Mouse (Mus musculus) cerebellum, adult 9-11 months (tissue): ENCODE data around the gene Plp2.
A peak's percentile ranks its signal among the peaks of the same experiment; 100 is the strongest.

Experiments
- DNase-seq: peaks from one replicate; pipeline ENCODE4 v3.0.0; 2022

The Plp2 gene

DNA sequence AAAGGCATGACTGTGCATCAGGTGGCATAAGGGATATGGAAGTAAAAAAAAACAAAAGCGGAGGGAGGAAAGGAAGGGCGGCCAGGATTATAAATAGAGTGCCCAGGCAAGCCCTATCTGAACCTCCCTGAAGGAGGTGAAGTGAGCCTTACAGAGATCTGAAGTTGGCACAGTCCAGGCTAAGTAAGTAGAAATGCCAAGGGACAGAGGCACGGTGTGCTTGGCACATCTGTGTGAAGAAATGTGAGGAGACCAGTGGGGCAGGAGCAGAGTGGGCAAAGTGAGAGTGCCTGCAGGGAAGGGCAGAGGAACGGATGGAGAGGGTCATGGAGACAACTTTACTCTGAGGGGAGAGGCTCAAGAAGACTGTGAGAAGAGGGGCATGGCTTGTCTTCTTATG is 10.1 kb downstream of the Plp2 start:
- no peak for DNase-seq

DNA sequence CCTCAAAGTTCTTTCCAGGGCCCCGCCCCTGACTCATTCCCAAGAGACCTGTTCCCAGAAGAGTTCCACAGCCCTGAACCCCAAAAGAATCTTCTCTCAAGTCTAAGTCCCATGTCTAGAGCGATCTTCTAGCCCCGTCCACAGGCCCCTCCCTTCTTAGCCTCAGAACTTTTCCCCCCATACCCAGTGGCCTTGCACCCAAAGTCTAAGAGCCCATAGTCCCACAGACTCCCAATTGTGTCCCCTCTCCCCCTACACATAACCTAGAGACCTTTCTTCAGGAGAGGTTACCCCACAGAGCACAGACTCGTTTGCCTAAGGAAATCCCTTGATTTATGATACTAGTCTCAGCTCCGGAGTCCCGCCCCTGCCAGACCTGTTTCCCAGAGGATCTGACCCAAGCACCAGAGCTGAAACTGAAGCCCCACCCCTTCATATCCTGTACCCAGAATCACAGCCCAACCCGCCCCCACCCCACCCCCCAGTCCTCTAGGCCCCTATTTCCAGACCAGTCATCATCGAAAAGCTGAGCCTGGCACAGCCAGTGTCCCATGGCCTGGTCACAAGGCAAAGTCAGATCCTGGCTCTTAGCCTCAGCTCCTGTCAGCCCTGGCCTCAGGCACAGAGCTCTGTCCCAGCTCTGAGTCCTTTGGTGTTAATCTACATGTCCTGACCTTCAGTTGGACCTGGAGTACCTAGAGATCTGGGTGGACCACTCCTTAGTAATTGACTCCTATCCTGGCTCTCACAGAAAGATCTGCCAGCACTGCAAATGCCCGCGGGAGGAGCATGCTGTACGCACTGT is 12.2 kb downstream of the Plp2 start:
- DNase-seq, result no peak

DNA sequence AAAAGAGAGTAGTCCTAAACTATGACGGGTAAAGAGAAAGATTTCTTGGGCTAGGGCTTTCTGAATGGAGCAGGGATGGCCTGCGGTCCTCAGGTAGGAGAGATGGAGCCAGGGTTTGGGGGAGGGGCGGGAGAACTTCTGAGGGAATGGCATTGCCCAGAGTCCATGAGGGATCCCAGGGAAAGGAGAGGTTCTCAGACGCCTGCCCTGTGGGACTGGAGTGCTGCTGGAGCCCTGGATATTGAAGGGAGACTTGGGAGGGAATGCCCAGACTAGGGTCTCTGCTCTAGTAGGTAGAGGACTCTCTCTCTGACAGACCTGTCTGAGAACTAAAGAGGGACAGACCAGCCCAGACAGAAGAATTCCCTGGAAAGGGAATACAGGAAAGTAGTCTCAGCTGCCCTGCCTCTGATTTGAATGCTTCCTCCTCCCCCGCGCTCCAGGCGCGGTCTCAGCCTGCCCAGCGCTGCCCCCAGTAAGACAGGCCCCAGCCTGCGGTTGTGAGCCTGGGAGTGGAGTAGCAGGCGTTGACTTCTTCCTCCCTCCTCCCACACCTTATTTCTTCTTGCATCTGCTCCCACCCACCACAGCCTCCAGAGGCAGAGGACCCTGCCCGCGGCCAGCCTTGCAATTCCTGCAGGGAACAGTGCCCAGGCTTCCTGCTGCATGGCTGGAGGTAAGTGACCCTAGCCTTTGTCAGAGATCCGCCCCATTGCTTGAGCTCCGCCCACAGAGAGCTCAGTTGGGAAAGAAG is 13.0 kb downstream of the Plp2 start:
- DNase-seq, result no peak

DNA sequence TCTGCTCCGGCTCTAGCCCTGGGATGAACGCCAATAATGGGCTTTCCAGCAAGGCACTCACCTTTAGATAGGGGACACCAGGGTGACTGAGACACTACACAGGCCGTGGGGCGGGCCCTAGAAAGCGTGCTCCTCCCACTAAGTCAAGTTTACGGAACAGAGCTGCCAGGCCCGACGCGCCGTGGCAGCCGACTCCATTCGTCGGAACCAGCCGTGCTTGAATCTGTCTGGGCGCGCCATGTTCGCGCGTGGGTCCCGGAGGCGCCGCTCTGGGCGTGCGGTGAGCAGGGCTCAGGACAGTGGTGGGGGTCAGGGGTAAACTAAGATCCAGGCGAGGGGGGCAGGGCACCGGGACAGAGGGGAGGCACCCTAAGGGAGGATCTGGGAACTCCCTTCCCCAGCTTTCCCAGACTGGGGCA is 14.0 kb downstream of the Plp2 start, which contains the start of gene Prickle3:
Gene Prickle3, plus strand, starts transcription at position 40 of the 419 bp plus-strand sequence.
- DNase-seq, result no peak

DNA sequence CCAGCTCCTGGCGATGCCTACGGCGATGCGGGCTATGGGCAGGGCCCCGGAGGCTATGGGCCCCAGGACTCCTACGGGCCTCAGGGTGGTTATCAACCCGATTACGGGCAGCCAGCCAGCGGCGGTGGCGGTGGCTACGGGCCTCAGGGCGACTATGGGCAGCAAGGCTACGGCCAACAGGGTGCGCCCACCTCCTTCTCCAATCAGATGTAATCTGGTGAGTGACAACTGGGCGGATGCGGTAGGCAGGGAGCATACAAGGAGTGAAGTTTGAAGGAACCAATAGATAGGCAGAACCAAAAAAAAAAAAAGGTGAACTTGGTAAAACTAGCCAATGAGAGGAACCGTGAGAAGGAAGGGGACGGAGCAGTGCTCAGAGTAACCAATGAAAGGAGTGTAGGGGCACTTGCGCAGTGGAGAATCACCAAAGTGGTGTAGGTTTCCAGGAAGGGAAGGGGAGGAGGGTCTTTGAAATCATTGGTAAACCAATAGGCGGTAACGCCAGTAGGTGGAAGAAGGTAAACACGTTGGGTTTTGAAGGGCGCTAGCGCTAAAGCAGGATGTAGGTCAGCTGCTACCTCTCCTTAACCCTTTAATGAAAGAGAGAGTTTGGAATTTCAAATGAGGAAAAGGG is 22.4 kb downstream of the Plp2 start:
- peak; percentile 77 for DNase-seq

DNA sequence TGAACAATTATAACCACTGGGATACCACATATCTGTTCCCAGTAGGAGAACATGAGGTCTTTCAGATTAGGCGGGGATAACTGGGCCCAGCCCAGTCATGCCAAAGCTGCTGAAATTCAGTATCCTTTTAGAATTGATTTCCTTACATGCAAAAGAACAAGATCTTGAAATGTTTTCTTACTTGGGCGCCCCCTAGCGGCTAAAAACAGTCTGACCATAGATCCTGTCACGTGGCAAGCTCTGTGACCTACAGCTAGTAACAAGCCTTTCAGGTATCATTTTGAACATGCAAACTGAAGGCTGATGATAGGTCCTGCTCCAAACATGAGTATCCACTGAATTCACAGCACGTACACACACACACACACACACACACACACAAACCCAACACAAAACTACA is 25.8 kb downstream of the Plp2 start:
- DNase-seq, result peak; percentile 75

DNA sequence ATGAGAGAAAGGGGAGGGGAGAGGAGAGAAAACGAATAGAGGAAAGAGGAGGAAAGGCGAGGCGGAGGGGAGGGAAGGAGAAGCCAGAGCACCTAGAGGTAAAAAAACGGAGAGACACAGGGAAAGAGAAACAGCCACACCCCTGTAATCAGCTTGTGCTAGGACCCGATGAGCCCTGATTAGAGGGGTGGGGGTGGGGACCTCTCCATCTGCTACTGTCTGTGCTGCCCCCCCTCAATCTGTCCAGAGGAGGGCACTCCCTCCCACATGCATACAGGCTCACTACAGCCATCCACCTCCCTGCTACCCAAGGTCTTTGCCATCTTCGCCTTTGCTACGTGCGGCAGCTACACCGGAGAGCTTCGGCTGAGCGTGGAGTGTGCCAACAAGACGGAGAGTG is 30.4 kb downstream of the Plp2 start:
- peak; percentile 55 for DNase-seq

DNA sequence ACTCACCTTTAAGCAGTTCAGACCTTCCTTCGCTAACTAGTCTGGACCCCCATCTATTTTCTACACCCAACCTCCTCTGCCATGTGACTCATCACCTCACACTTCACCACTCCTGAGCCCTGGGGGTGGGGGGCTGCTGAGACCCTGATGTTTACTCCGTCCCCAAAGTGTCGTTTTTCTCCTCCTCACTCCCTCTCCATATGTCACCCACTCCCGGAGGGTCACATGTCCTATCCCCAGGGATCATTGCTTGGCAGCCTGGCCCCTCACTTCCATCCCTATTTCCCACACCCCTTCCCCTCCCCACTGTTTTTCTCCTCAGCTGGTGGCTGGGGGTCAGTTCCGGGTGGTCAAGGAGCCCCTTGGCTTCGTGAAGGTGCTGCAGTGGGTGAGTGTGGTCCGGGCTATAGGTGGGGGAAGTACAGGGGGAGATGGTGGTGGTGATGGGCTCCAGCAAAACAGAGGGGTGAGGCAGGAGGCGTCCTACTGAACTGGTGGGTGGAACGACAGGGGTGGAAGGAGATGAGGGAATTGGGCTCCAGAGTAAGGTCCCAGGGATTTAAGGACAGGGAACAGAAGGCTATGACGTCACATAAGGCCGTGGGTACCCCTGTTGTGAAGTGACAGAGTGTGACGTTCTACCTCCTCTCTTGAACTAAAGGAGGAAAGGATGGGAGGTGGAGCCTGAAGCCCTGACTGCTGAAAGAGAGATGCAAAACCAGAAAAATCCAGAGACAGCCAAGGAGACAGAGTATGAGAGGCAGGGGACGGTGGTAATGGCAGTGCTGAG is 31.5 kb downstream of the Plp2 start:
- DNase-seq, result peak; percentile 63

DNA sequence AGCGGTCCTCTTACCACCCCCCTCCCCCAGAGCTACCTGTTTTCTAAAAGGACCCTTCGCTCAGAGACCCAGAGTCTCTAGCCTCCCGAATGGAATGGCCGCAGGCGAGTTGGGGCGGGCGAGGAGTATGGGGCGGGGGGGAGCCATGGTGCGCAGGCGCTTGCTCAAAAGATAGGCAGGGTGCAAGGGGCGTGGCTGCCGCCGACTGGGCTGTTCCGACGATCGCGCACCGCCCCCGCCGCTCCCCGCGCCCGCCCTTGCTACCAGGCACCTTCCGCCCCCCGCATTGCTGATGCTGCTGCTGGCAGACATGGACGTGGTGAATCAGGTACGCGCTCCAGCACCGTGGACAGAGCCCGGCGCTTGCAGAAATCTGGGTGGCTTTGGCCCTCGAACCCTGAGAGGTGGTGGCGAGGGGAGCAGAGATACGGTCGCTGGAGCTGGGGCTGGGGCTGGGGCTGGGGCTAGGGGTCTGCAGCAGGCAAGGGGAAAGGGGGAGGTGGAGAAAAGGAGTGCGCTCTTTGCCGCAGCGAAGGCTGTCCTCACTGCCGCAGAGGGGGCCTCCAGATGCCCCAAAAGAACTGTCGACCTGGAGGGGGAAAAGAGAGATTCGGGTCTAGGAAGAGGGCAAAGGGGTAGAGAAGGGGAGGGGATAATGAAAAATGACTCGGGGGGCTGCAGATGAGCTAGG is 32.6 kb downstream of the Plp2 start, which contains the start of gene Syp:
Gene Syp, plus strand, starts transcription at position 71 of the 691 bp plus-strand sequence.
- peak; percentile 92 for DNase-seq

DNA sequence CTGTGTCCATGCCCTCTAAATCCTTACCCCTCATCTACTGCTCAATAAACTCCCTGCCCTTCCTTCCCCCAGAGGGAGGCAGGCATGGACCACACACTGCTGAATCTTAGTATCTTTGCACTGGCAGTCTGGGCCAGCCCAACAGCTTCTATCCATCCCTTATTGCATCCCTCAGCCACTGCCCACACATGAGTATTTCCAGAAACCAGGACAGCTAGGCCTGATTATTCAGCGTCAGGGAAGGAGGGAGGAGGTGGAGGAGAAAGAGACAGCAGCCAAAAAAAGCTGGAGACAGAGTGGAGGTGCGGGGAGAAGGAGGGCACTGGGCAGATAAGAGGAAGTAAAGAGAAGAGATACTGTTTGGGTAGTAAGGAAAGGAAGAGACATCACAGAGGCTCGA is 36.1 kb downstream of the Plp2 start:
- no peak for DNase-seq

DNA sequence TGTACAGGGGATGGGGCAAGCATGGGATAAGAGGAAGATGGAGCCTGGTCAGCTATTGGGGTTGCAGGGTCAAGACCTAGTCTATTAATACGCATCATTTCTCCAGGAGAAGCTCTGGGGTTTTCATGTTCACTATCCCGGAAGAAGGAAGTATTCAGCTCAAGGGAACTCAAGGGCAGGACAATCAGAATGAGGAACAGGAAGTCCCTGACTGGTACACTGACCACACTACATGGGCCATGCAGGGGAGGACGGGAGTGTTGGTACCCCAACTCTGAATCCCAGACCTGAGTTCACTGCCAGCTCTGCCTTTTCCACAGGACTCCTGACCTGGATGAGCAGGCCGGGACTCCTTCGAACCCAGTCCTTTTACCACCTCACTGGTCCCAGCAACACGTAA is 38.6 kb downstream of the Plp2 start:
- no peak for DNase-seq
